Mouse (Mus musculus) heart, postnatal 14 days (tissue): ENCODE measurements around the gene Zfand3. TPM values are rescaled to one million over a fixed set of nuclear protein-coding genes. Genes with fewer than 3 reads are reported as not detected.

ENCODE experiments used
- DNase-seq, 2 experiments: peaks; one replicate each; pipeline ENCODE4 v3.0.0; 2021 to 2022
- intact Hi-C: fragments of 180-260 bp; cut with DNase I; formaldehyde crosslinking; loops from one replicate; pipeline ENCODE4 v1.15.1; 2025
- total RNA-seq, 2 experiments: library from RNA; stranded (reverse); gene quantifications; 2 replicates each; pipeline ENCODE4 v1.2.3; 2021

Gene Zfand3
- total RNA-seq, 2 experiments from 2014 or later = 118 to 128 TPM

DNA sequence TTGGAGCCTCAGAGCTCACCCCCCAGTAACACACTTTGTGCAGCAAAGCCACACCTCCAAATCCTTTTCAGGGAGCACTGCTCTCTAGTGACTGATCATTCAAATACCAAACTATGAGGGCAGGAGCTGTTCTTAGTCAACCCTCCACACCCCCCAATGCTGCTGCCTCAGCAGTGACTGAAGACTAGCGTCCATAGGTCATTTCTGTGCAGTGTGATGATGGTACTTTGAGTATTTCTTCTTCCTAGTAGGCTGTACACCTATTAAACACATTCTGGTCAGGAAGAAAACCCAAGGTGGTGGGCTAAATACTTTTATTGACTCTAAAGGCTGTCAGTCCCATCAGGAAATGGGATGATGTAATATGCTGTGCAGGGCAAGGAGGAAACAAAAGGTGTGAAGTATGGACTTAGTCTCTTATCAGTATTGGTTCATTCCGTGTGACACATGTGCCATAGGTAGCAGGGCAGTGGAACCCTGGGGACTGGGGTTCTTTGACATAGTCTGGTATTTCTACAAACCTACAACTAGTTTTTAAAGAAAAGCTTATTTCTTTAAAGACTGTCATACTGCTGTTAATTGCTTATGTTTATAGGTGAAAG, 88.7 kb downstream of the Zfand3 start:
- no peak for DNase-seq
- intact Hi-C loops = no loop called here

DNA sequence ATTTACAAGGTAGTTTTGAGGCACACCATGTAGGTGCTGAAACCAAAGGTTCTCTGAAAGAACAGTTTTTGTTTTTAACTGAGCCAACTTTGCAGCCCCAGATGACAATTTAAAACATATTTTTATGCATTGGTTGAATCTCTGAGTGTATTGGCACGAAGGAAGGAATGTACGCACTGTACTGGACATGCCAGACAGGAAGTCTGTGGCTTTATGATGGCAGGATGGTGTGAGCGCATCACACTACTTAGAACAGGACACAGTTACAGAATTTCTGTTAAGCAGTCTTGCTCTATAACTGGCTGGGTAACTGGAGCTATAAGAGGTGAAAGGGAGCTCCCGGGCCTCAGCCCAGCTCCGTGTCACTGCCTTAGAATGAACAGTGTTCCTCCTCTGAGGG, 92.6 kb downstream of the Zfand3 start:
- no peak for DNase-seq
- intact Hi-C loops = no loop called here

- intact Hi-C loops = no loop called here
Observed at GRCm38 (mm10) chr17:30097677-30098076, 93.1 kb downstream of the Zfand3 start.

GRCm38 (mm10) chr17:30099670-30100069, 95.1 kb downstream of the Zfand3 start:
- DNase-seq = no peak
- intact Hi-C loops = no loop called here

More at GRCm38 (mm10) chr17:30097677-30098076, 93.1 kb downstream of the Zfand3 start:
- DNase-seq = no peak

GRCm38 (mm10) chr17:30101801-30102200, 97.3 kb downstream of the Zfand3 start:
- no peak for DNase-seq
- intact Hi-C loops = no loop called here

- no peak for DNase-seq
- intact Hi-C loops = no loop called here
Observed at GRCm38 (mm10) chr17:30103005-30103404, 98.5 kb downstream of the Zfand3 start.

DNA sequence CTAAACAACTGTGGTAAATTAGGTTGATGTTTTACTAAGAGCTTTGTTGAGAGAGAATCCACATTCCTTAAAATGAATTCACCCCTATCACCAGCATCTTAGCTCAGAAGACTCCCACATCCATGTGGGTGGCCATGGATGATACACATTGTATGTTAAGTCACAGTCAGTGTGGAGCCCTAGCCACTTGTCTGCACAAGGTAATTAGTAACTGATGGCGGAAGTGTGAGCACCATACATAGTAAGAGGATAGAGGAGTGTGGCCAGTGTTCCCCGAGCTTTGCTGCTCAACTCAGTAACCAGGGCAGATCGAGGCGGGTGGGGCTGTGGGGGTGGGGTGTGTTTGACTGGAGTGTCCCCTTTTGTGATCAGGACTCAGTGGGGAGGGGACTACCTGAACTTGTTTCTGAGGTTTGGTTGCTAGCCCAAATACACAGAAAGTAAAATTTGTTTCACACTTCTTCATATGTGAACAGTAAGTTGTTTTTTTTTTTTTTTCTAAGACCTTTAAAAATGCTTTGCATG, 99.2 kb downstream of the Zfand3 start:
- intact Hi-C loops = loop anchor here (2.0 kb wide), 1 partner anchor 129 kb away; no protein-coding TSS in a partner anchor
- DNase-seq = no peak

GRCm38 (mm10) chr17:30105369-30105768, 100.8 kb downstream of the Zfand3 start:
- intact Hi-C loops = loop anchor here (2.0 to 5.0 kb wide), 2 partner anchors 88 to 131 kb away; no protein-coding TSS in a partner anchor

GRCm38 (mm10) chr17:30110678-30111077, 106.1 kb downstream of the Zfand3 start:
- intact Hi-C loops = loop anchor here (5.0 to 10.0 kb wide), 3 partner anchors 87 to 484 kb away; no protein-coding TSS in a partner anchor
- DNase-seq = peak in 1 of 2 experiments; percentile 14

More at GRCm38 (mm10) chr17:30105369-30105768, 100.8 kb downstream of the Zfand3 start:
- DNase-seq = peak in 1 of 2 experiments; percentile 29

DNA sequence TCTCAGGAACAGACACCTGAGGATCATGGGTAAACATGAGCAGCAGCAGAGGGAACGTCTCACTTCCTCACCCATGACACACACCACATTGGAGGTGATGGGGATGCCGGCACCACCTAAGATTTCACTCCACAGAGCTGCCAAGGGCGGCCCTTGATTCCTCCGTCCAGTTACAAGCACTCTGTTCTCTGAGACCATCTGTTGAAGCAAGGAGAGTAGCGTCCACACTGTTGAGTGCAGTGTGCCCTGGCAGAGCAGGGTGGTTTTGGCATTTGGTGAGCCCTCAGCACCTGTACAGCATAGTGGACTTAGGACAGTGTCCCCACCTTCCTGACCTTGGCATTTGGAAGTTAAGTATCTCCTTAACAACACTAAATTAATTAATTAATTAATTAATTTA, 107.0 kb downstream of the Zfand3 start:
- intact Hi-C loops = loop anchor here (5.0 to 10.0 kb wide), 3 partner anchors 86 to 483 kb away; no protein-coding TSS in a partner anchor
- DNase-seq = no peak

DNA sequence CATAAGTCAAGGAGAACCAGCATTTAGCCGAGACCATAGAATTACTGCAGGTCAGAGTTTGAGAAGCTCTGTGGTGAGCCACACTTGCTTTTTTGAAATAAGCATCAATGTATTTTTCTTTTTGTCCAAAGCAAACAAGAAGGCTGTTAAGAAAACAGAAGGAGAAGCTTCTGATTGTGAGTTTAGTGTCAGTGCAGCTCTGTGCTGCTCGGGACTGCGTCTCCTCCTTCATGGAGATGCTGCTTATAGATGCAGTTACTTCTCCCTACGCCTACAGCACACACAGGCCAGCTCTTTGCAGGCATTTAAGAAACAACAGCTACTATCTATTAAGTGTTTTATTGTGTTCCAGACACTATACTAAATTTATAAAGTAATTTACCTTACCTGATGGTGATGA, 107.5 kb downstream of the Zfand3 start:
- DNase-seq = no peak
- intact Hi-C loops = loop anchor here (5.0 to 10.0 kb wide), 3 partner anchors 85 to 483 kb away; no protein-coding TSS in a partner anchor

- intact Hi-C loops = loop anchor here (5.0 to 10.0 kb wide), 3 partner anchors 85 to 482 kb away; no protein-coding TSS in a partner anchor
- DNase-seq = no peak
Observed at GRCm38 (mm10) chr17:30112555-30113305, 108.2 kb downstream of the Zfand3 start.

DNA sequence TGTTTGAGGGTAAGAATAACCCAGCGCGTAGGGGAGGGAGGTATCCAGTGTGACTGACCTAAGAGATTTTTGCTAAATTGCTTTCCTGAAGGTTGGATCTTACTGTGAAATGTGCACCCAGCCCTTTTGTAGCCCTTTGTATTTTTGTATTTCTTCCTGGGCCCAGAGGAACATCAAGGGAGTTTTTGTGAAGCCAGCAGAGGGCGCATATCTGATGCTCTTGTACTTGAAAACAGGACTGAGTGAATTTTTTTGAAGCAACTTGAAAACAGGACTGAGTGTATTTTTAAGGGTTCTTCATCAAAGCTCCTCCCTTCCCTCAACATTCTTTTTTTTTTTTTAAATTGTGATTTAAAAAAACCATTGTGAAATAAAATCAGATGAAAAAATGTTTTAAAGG, 110.2 kb downstream of the Zfand3 start:
- peak; percentile 52 to 54 for DNase-seq
- intact Hi-C loops = loop anchor here (5.0 to 10.0 kb wide), 4 partner anchors 83 to 480 kb away; no protein-coding TSS in a partner anchor

GRCm38 (mm10) chr17:30116226-30116625, 111.7 kb downstream of the Zfand3 start:
- intact Hi-C loops = loop anchor here (5.0 to 10.0 kb wide), 2 partner anchors 246 to 479 kb away; no protein-coding TSS in a partner anchor
- no peak for DNase-seq

DNA sequence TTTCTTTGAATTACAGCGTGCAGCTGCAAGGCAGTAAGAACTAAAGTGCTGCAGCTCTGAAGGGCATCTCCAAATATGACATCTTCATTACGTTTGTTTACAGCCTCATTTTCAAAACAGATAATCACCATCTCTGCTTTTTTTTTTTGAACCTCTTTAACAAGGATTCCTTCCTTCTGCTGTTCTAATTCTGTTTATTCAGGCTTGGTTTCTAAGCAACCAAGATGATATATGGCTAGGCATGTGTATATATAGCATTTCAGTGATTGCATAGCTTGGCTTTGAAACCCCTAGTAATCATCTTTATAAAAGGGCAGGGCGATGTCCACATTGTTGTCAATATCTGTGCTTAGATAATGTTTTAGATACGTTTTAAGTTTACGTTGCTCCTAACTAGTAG, 113.5 kb downstream of the Zfand3 start:
- DNase-seq = no peak
- intact Hi-C loops = loop anchor here (5.0 to 10.0 kb wide), 2 partner anchors 244 to 477 kb away; no protein-coding TSS in a partner anchor

GRCm38 (mm10) chr17:30122278-30122677, 117.7 kb downstream of the Zfand3 start:
- DNase-seq = no peak
- intact Hi-C loops = no loop called here

DNA sequence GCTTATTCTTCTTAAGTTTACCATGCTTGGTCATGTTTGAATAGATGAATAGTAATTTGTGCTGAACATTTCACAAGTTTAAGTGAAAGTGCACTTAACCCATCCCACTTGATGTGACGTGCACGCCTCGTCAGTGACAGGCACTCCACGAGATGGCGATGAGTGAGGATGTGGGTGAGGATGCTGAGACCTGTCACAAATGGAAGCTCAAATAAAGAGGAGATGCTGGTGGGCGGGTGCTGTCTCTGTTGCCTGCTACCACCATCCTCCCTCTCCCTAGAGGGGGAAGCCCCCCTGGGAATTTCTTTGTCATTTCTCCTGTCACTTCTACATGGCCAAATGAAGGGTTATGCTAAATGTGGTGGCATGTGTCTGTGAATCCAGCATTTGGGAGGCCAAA, 123.9 kb downstream of the Zfand3 start:
- intact Hi-C loops = no loop called here
- DNase-seq = no peak

GRCm38 (mm10) chr17:30129220-30129619, 124.7 kb downstream of the Zfand3 start:
- intact Hi-C loops = no loop called here
- DNase-seq = no peak

DNA sequence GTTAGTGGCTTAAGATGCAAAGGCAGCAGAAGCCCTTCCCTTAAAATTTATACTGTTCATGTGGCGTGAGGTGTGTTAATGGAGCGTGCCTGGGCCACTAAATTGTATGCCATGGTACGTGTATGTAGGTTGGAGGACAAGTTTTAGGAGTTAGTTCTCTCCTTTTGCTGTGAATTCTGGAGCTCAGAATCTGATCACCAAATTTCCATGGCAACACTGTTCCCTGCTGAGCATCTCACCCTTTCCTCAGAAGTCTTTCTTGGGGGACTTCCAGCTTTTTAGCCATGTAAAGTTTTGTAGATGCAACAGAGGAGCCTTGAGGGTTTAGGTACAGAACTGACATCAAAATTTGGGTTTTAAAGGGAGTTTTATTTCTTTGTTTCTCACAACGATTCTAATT, 125.8 kb downstream of the Zfand3 start:
- intact Hi-C loops = no loop called here
- DNase-seq = no peak

- intact Hi-C loops = no loop called here
- DNase-seq = no peak
Observed at GRCm38 (mm10) chr17:30133641-30134040, 129.1 kb downstream of the Zfand3 start.
